9 mouse cellular contexts compared by ENCODE assay signal in genomic region chr11:114789061-114789714, GRCm38 (mm10). TPM values are rescaled to one million over a fixed set of nuclear protein-coding genes. Genes with fewer than 3 reads are reported as not detected.
A peak's percentile ranks its signal among the peaks of the same experiment; 100 is the strongest.
DNase-seq lines count a peak whose midpoint lies in the region; ATAC-seq and TF ChIP-seq lines count a peak whose summit lies in the region.
"Had no signal": no experiment of that assay in that cellular context is flagged by ENCODE, and none has a peak within 500 bp of the region (broad histone marks: within the 10 kb centered on the region; RNA-seq: fewer than 3 reads in every experiment).

No protein-coding gene starts in this region.

- peak; percentile 100 for TF ChIP-seq CTCF in Patski (IDR thresholded peaks at IDR 0.05)

- peak; percentile 71 for ATAC-seq in Patski
- peak; percentile 11; the same call in 1 of the 2 replicates for ATAC-seq in hindbrain, embryonic 13.5 days (ENCODE audit: low FRiP score)

- no peak overlapping the region for H3K27ac ChIP-seq in hindbrain, embryonic 13.5 days
- H3K27ac ChIP-seq: macrophage had no signal

- H3K4me2 ChIP-seq in hindbrain, embryonic 13.5 days = peak overlapping the region; percentile 49

- no peaks in the 10 kb centered on the region for H3K36me3 ChIP-seq in hindbrain, embryonic 13.5 days
- H3K36me3 ChIP-seq in megakaryocyte, embryonic 14.5 days (replicated peaks; ENCODE audit: low read length) = no peaks in the 10 kb centered on the region

- CTCF ChIA-PET in Patski (lab: Charles Lee) = interaction anchor here (0.6 to 2.0 kb wide), 9 partner anchors 14 to 124 kb away, joined by 3 to 10 read pairs (median 3); no protein-coding TSS in a partner anchor

- no peaks in the 10 kb centered on the region for H3K9me3 ChIP-seq in hindbrain, embryonic 13.5 days
- peaks cover 3% of the 10 kb centered on the region; the same call in 1 of the 2 replicates for H3K9me3 ChIP-seq in megakaryocyte, embryonic 14.5 days

- H3K4me1 ChIP-seq in hindbrain, embryonic 13.5 days (replicated peaks) = peaks cover 61% of the 10 kb centered on the region
- peaks cover 51% of the 10 kb centered on the region for H3K4me1 ChIP-seq in megakaryocyte, embryonic 14.5 days

- peaks cover 58% of the 10 kb centered on the region for H3K27me3 ChIP-seq in Patski
- H3K27me3 ChIP-seq in hindbrain, embryonic 13.5 days = peaks cover 83% of the 10 kb centered on the region
- peaks cover 100% of the 10 kb centered on the region for H3K27me3 ChIP-seq in megakaryocyte, embryonic 14.5 days (replicated peaks)

- H3K9ac ChIP-seq in hindbrain, embryonic 13.5 days = 0 out of 2 replicates have a peak overlapping the region, but pooled peaks have one; percentile 51

- in situ Hi-C loops in Patski (cut with MboI; ENCODE audit: low pct_unique_long_range_greater_than_20kb) = loop anchor here (25.0 kb wide), 1 partner anchor 273 kb away; the partner anchor contains the start of gene Cd300e

- DNase-seq in Patski (ENCODE audit: low read depth, low spot score) = no peak
- DNase-seq in cerebellum, postnatal 10 days = peak; percentile 96 to 97
- peak; percentile 68 to 74 for DNase-seq in frontal cortex, postnatal 25 days (ENCODE audit: low spot score in 2 of 2)
- DNase-seq in layer of hippocampus, postnatal 36 days = peak; percentile 82 to 83
- peak; percentile 78 to 79 for DNase-seq in right cerebral cortex, adult 2 months (ENCODE audit: low spot score in 2 of 2)
- DNase-seq in urinary bladder, postnatal 14 days (ENCODE audit: low spot score) = peak; percentile 80

- H3K4me3 ChIP-seq in hindbrain, embryonic 13.5 days = peak overlapping the region; percentile 20
- H3K4me3 ChIP-seq in megakaryocyte, embryonic 14.5 days (replicated peaks) = peak overlapping the region; percentile 51

- WGBS in hindbrain, embryonic 13.5 days = 13% methylated on average over 30 of the region's 30 CpGs

- POLR2A ChIA-PET in Patski (lab: Charles Lee) = no interaction called here

RNA-seq across cellular contexts. Expression of gene Btbd17, which starts 6.6 kb away (rescaled TPM):
- polyA plus RNA-seq in Patski (2021) = 0.45 TPM
- 21.4 and 22.3 TPM in 2 replicates for polyA plus RNA-seq in hindbrain, embryonic 13.5 days (2015; fragmentation: Nextera tagmentation; extraction: Ambion mirVana)
- 10 to 100 TPM; 24.1 to 24.6 TPM for total RNA-seq in layer of hippocampus, postnatal 36 days (2021)
- 0.04 TPM in 1 of 2 replicates, not detected in the other for polyA plus RNA-seq in megakaryocyte, embryonic 14.5 days (2012; ENCODE audit: insufficient read depth, low replicate concordance)
- polyA plus RNA-seq: macrophage had no signal

RNA-seq across cellular contexts. Expression of gene Gpr142, which starts 9.5 kb away (rescaled TPM):
- polyA plus RNA-seq in Patski (2021) = 0.12 TPM
- polyA plus RNA-seq in hindbrain, embryonic 13.5 days (2015; fragmentation: Nextera tagmentation; extraction: Ambion mirVana) = not detected in 2 replicates
- total RNA-seq in layer of hippocampus, postnatal 36 days (2021) = not detected
- polyA plus RNA-seq in megakaryocyte, embryonic 14.5 days (2012; ENCODE audit: insufficient read depth, low replicate concordance) = not detected in 2 replicates
- polyA plus RNA-seq: macrophage had no signal

RNA-seq across cellular contexts. Expression of gene Kif19a, which starts 24.0 kb away (rescaled TPM):
- polyA plus RNA-seq in Patski (2021) = 0.49 TPM
- polyA plus RNA-seq in hindbrain, embryonic 13.5 days (2015; fragmentation: Nextera tagmentation; extraction: Ambion mirVana) = 1.2 and 1.3 TPM in 2 replicates
- total RNA-seq in layer of hippocampus, postnatal 36 days (2021) = 1 to 10 TPM; 4.0 to 6.1 TPM
- 2.7 and 4.2 TPM in 2 replicates for polyA plus RNA-seq in megakaryocyte, embryonic 14.5 days (2012; ENCODE audit: insufficient read depth, low replicate concordance)

Comparison
In these comparisons a context has a peak if more than half of its experiments do, and no peak if none do; other contexts are left out.
1. RNA of gene Btbd17, which starts 6.6 kb away (polyA plus RNA-seq): 21.4 to 22.3 TPM in hindbrain, embryonic 13.5 days; 0.45 TPM in Patski (single experiment) and 0.04 TPM in megakaryocyte, embryonic 14.5 days; every median in the first group is over 10 times any median in the second.